Mouse (Mus musculus) right cerebral cortex, postnatal 14 days (tissue): Measurements from ENCODE around the gene Vps37c.

Source experiments
- DNase-seq: peaks from one replicate; pipeline ENCODE4 v3.0.0; 2022

Vps37c gene

GRCm38 (mm10) chr19:10690336-10690735 is 1.8 kb downstream of the Vps37c start:
- no peak for DNase-seq

- no peak for DNase-seq
Measured at GRCm38 (mm10) chr19:10691121-10691520, 2.6 kb downstream of the Vps37c start.

GRCm38 (mm10) chr19:10691660-10692059 is 3.1 kb downstream of the Vps37c start:
- DNase-seq, result no peak

GRCm38 (mm10) chr19:10692361-10692760 is 3.8 kb downstream of the Vps37c start:
- DNase-seq, result no peak

DNA sequence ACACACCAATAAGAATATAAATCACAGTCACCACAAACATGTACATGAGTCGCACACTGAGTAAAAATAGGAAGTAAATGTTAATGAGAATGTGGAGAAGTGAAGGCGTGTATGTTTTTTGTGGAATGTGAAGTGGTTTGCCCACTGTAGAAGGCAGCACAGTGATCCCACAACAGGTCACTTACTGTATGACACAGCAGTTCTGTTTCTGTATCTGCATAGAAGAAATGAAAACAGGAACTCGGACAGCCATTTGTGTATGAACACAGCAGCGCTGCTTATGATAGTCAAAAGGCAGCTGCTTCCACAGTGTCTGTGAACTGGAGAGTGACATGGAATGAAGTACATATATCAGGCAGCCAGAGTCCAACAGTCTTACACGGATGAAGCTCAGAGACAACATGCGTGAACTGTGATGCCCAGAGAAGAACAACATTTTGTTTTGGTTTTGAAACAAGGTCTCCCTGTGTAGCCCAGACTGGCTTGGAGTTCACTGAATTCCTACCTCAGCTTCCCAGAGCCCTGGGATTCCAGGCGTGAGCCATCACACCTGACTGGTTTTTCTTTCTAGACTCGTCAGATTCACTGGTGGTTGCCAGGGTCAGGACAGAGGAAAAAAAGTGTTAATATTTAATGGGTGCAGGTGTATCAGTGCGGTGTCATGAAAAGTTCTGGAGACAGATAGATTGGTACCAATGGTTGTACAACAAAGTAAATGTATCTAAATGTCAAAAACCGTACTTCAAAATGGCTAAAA is 5.6 kb downstream of the Vps37c start:
- no peak for DNase-seq

DNA sequence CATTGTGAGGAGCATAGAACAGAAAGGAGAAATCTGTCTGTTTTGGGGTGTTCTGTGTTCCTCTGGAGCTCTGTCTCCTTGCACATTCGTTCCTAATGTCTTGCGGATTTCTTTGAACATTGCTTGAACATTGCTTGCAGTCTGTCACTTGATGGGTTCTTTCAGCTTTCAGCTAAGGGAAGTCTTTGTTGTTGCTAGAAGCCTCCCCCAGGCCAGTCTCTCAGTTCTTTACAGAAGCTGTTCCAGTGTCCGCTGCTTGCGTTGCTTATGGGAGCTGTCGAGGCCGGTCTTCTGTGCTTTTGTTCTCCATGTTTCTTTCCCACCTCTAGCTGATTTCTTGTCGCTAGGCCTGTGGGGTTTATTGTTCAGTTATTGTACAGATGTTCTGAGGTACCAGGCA is 7.3 kb downstream of the Vps37c start:
- no peak for DNase-seq

DNA sequence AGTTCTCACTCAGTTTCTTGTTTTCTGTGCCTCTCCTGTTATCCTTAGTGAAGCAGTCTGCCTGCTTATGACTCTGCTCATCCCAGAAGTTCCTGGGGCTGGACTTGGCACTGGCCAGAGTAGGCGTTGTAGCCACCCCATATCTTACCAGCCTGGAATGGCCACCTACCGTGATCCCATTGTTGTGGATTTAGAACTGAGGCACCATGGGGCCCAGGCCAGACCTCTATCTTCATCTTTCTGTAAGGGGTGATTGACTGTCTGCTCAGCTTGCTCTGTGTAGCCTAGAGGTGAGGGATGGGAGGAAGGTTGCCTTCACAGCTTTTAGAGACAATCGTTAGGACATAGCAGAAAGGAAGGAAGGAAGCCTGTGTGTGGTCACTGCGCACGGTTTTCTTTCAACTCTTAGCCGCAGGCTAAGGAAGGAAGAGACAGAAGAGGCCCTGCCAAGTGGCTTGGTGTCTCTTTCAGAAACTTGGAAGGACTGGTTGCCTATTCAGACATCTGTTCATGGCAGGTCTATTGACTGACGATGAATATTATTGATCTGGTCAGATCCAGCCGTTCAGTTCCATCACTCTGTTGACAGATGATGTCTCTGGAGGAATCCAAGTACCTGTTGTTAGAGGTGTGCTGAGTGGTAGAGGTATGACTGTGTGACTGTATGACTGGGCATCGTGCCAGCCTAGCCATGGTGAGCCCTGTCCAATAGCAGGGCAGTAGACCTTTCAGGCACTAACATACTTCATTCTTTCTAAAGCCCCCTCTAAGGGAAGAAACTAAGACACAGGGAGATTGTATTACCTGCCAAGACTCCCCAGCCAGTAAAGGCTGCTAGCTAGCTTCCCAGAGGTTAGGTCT is 9.8 kb downstream of the Vps37c start:
- no peak for DNase-seq

GRCm38 (mm10) chr19:10699851-10700250 is 11.3 kb downstream of the Vps37c start:
- no peak for DNase-seq

DNA sequence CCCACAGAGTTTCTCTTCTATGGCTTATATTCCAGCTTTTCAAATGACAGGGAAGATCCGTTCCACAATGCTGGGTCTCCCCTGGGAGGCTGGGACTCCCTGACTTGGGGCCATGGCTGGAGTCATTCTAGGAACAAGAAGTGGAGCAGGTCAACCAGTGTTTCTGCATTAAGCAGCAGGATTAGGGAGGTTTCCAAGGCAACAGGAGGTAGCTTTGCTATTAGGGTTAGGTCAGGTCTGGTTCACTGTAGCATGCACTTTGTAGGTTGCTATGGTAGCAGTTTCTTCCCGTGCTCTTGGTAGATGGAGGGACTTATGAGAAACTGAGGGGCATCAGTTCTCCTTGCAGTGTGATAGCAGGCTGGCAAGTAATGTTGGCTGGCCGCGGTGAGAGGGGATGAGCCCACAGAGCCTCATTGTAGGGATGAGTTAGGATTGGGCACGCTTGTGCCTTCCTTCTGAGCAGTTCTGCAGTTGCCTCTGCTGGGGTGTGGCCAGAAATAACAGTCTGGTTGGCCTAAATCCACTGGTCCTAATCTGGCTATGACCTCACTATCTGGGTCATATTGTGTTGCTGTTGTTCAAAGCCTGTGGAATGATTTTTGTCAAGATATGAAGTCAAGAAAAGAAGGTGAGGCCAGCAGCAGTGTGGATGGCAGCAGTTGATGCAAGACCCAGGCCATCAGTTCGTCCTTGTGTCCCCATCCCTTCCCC is 12.6 kb downstream of the Vps37c start:
- no peak for DNase-seq

DNA sequence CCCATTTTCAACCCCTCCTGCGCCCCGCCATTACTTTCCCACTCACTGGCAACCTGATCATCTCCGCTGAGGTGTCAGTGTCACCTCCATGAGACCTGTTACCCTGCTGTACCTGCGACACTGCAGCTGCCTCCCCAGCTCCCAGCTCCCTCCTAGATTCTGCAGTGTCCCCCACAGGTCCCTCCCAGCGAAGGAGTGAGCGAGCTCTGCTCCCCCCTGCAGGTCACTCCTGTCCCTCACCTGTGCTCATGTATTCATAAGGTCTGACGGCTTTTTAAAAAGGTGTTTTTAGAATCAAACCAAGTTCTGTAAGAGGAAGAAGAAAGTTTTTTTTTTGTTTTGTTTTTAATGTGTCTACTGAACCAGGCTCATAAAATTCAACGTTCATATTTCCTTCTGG is 13.6 kb downstream of the Vps37c start:
- no peak for DNase-seq

GRCm38 (mm10) chr19:10703470-10703869 is 14.9 kb downstream of the Vps37c start:
- no peak for DNase-seq

DNA sequence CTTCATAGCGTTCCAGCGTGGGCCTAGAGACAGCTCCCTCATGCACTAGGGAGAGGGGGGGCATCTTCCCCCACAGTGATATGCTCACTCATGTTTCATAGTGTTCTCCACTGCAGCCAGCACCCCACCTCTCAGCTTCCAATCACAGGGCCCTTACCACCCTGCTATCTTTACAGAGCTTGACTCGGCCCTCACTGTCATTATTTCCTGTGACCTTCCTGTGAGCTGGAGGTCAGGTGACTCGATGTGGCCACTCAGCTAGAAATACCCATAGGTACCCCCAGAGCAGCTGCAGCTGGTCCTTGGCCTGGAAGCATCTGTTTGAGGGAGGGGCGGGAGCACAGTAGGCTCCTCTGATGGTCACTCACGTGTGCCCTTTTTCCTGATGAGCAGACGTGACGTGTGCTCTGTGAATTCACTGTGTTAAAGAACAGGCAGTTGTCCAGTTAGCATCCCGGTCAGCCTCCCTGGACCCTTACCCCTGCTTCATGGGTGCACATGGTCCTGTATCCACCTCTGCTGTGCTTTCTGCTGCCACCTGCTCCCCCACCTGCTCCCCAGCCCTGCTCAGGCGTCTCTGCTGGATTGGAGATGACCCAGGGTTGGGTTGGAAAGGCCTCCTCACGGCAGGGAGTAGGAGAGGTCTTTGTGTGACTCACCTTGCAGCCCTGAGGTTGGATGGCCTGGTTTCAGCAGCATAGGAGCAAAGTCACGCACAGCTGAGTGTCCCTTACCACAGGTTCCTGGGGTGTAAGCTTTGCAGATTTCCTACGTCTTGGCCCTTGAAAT is 18.7 kb downstream of the Vps37c start:
- no peak for DNase-seq

DNA sequence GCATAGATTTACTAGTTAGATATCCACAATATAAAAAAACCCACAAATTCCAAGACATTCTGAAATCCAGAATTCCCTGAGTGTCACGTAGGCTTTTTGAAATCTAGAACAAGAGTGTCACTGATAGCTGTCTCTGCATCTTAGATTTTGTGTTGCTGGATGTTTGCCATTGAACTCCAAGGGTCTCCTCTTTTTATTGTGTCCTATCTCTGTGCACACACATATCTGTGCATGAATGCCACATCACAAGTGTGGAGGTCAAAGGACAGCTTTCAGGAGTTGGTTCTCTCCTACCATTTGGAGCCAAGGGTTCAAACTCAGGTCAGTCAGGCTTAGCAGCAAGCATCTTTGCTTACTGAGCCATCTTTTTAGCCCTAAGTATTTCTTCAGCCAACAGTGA is 19.3 kb downstream of the Vps37c start:
- DNase-seq, result no peak

DNA sequence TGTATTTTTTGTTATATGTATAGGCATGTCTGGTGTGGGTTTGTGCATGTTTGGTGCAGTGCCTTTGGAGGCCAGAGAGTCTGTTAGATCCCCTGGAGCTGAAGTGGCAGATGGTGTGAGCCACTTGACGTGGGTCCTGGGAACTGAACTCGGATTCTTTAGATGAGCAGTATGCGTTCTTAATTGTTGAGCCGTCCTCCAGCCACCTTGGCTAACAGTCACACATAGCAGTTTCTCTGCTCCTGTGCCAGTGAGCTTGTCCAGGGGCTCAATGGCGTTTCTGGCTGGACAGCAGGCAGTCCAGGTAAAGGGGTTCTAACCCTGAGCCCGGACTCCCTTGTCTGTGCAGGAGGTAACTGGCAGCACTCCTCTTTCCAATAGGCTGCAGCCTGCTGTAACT is 20.4 kb downstream of the Vps37c start:
- no peak for DNase-seq

- DNase-seq, result peak; percentile 99
Measured at GRCm38 (mm10) chr19:10709360-10710087, 21.0 kb downstream of the Vps37c start.

DNA sequence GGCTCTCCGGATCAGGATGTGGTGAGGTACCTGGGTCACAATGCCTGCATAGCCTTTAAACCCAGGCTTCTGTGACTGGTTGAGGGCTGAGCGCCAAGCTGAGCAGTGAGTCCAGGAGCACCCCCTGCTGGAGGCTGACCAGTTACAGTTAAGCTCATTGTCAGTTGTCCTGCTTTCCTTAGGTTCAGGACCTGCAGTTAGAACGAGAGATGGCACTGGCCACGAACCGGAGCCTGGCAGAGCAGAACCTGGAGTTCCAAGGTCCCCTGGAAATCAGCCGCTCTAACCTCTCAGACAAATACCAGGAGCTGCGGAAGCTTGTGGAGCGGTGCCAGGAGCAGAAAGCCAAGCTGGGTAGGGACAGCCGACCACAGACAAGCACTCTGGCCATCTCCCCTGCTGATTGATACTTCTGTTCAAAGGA is 21.6 kb downstream of the Vps37c start:
- DNase-seq, result peak; percentile 73

GRCm38 (mm10) chr19:10710751-10711150 is 22.2 kb downstream of the Vps37c start:
- no peak for DNase-seq

DNA sequence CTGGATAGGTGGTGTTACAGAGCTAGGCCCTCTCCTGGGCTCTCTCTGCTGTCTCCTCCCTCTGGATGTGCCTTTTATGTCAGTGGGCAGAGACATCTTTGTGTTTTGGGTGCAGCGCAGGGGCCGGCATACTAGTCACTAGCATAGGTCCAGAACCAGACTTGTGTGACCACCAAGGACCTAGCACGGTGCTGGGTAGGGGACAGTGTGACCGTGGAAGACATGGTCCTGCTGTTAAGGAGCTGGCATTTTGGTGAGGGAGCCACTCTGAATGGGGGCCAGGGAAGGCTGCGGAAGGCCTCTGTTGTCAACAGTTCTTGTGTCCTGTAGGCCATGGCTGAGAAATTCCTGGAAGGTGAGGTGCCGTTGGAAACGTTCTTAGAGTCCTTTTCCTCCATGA is 23.7 kb downstream of the Vps37c start:
- no peak for DNase-seq

DNA sequence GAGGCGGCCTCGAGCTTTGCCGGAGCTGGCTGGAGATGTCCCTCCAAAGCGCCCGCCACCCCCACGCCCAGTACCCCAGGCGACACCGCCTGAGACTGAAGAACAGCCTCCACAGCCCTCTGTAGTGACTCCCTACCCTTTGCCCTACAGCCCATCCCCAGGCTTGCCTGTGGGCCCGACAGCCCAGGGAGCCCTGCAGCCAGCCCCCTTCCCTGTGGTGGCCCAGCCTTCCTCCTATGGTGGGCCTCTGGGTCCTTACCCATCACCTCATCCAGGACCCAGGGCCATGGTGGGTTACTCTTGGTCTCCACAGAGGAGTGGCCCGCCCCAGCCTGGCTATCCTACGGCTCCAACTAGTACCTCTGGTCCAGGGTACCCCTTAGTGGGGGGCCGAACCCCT is 24.1 kb downstream of the Vps37c start:
- DNase-seq, result no peak

DNA sequence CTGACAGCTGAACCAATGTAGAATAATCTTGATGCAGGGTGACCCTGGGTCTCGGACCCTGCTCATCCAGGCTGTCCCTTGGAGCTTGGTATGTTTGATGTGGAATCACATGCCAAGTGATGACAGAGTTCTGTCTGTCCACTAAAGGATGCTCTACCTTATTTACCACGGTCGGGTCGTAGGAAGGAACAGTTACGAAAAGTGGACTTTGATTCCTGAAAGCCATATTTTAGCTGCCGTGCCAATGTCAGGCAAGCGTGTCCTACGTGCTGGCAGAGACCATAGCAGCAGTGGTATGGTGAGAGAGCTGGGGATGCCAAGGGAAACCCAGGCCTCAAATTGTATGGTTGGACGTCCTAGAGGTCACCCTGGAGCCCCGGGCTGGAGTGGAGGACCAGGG is 25.0 kb downstream of the Vps37c start:
- DNase-seq, result no peak

DNA sequence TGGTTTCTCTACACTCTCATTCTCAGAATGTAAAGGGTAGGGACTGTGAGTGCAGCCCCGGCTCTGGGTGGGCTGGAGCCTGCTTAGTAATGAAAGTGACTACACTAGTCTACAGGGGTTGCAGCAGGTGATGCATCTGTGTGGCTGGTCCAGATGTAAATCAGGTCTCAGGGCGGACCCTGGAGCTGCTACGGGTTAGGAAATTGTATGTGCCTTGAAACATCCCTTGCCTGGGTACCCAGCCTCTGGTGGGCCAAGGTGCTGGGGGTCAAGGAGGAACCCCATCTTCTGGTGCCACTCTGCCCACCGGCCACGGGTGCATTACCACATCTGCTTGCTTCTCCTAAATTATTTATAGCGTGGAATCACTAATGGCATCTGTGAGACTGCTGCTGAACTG is 25.6 kb downstream of the Vps37c start:
- DNase-seq, result no peak
